Mouse (Mus musculus): ENCODE measurements around the gene Heca. TPM values are rescaled to one million over a fixed set of nuclear protein-coding genes. Genes with fewer than 3 reads are reported as not detected.
A peak's percentile ranks its signal among the peaks of the same experiment; 100 is the strongest.

The Heca gene
- 25.0 and 31.6 TPM in 2 replicates for polyA plus RNA-seq (2012; rRNA removed)

DNA sequence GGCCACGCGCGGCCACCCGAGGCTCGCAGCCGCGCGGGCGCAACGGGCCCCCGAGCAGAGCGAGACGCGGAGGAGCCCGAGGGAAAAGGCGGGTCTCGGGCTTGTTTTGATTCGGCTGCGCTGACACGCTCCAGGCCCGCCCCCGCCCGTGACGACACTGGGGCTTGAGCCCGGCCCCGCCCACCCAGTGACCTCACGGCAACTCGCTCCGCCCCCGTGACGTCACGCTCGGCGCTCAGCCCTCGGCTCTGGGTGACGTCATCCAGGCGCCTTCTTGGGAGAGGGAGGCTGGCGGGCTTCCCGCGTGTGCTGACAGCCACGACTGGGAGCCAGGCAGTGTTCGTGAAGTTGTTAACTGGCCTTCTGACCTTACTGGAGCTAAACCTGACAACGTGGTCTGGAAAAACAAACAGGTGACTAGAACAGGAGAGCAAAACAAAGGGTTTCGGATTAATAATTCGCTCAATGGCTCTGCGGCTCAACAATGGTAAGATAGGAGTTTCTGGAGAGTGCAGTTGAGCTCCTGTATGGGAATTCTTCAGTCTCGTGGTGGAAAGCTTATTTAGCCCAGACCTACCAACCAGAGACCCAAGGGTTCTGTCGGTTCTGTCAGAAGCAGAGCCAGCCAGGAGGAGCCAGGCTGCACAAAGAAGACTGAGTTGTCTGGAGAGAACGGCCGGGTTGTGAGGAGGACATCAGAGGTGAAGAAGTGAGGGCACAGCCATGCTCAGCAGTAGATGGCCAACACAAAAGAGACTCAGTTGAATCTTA, at the start of gene Heca:
TSS of gene Heca (minus strand) at position 108 of the 771 bp plus-strand sequence.
- Histone ChIP-seq H3K4me3 (ENCODE audit: extremely low read depth, insufficient read depth, insufficient read length) (peak within 1 kb of the TSS; percentile 96), H3K27ac (ENCODE audit: insufficient read depth, low read length) (peak within 1 kb of the TSS; percentile 97)
- WGBS: 10% methylated on average over 49 of the region's 50 CpGs

GRCm38 (mm10) chr10:17990576-17990975, 42.7 kb upstream of the Heca start:
- H3K27me3 ChIP-seq (ENCODE audit: control insufficient read depth, insufficient read depth, low read length): no peaks in the 10 kb centered on the region
- no peak overlapping the region for H3K27ac ChIP-seq (ENCODE audit: insufficient read depth, low read length)
- H3K4me3 ChIP-seq (ENCODE audit: extremely low read depth, insufficient read depth, insufficient read length): no peak overlapping the region
- no peak for DNase-seq (ENCODE audit: low read depth in 1 of 2, low spot score in 2 of 2)
- TF ChIP-seq CTCF (IDR thresholded peaks at IDR 0.05; ENCODE audit: extremely low read depth, insufficient read depth, insufficient read length, insufficient replicate concordance) (no peak), POLR2A (IDR thresholded peaks at IDR 0.05; ENCODE audit: low read depth, low read length) (no peak)
- H3K4me1 ChIP-seq (ENCODE audit: control insufficient read depth, insufficient read depth, insufficient read length): peaks cover 3% of the 10 kb centered on the region; the same call in 1 of the 2 replicates
- H3K36me3 ChIP-seq (ENCODE audit: control insufficient read depth, insufficient read depth, low read length): no peaks in the 10 kb centered on the region
- 69% methylated on average over 4 of the region's 4 CpGs for WGBS

More for the DNA sequence above, at the start of gene Heca:
- peaks cover 1% of the 10 kb centered on the region for H3K36me3 ChIP-seq (ENCODE audit: control insufficient read depth, insufficient read depth, low read length)
- DNase-seq (ENCODE audit: low read depth in 1 of 2, low spot score in 2 of 2): peak; percentile 84 to 86
- H3K4me1 ChIP-seq (ENCODE audit: control insufficient read depth, insufficient read depth, insufficient read length): peaks cover 9% of the 10 kb centered on the region; the same call in 1 of the 2 replicates
- TF ChIP-seq POLR2A (IDR thresholded peaks at IDR 0.05; ENCODE audit: low read depth, low read length) (peak; percentile 64), CTCF (IDR thresholded peaks at IDR 0.05; ENCODE audit: extremely low read depth, insufficient read depth, insufficient read length, insufficient replicate concordance) (no peak)
- no peaks in the 10 kb centered on the region for H3K27me3 ChIP-seq (ENCODE audit: control insufficient read depth, insufficient read depth, low read length)

DNA sequence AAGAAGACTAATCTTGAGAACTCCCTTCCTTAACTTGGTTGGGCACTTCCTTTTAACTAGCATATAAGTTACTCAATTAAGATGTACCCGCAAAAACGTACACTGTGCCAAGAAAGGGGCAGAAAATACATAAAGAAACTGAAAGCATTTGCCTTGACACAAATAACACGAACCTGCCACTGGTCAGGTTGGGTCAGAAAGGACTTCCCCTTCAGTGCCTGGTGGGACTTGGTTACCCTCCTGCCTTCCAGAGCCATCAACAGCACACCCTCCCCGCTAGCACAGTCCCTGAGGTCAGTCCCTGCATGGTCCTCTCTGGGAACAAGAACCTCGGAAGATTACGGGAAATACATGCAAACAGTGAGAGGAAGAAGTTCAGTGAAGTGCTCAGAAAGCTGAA, 41.3 kb upstream of the Heca start:
- Histone ChIP-seq H3K4me1 (ENCODE audit: control insufficient read depth, insufficient read depth, insufficient read length) (peaks cover 3% of the 10 kb centered on the region; the same call in 1 of the 2 replicates), H3K4me3 (ENCODE audit: extremely low read depth, insufficient read depth, insufficient read length) (peak overlapping the region; percentile 75), H3K36me3 (ENCODE audit: control insufficient read depth, insufficient read depth, low read length) (no peaks in the 10 kb centered on the region), H3K27me3 (ENCODE audit: control insufficient read depth, insufficient read depth, low read length) (no peaks in the 10 kb centered on the region), H3K27ac (ENCODE audit: insufficient read depth, low read length) (peak overlapping the region; percentile 82)
- TF ChIP-seq POLR2A (IDR thresholded peaks at IDR 0.05; ENCODE audit: low read depth, low read length): no peak
- no peak for TF ChIP-seq CTCF (IDR thresholded peaks at IDR 0.05; ENCODE audit: extremely low read depth, insufficient read depth, insufficient read length, insufficient replicate concordance)
- WGBS: 21% methylated on average over 6 of the region's 6 CpGs
- DNase-seq (ENCODE audit: low read depth in 1 of 2, low spot score in 2 of 2): peak in 1 of 2 experiments; percentile 15

GRCm38 (mm10) chr10:17987823-17988423, 40.1 kb upstream of the Heca start:
- WGBS: 64% methylated on average over 8 of the region's 8 CpGs
- TF ChIP-seq CTCF (IDR thresholded peaks at IDR 0.05; ENCODE audit: extremely low read depth, insufficient read depth, insufficient read length, insufficient replicate concordance) (no peak), POLR2A (IDR thresholded peaks at IDR 0.05; ENCODE audit: low read depth, low read length) (no peak)
- Histone ChIP-seq H3K36me3 (ENCODE audit: control insufficient read depth, insufficient read depth, low read length) (no peaks in the 10 kb centered on the region), H3K4me1 (ENCODE audit: control insufficient read depth, insufficient read depth, insufficient read length) (peaks cover 3% of the 10 kb centered on the region; the same call in 1 of the 2 replicates), H3K4me3 (ENCODE audit: extremely low read depth, insufficient read depth, insufficient read length) (peak overlapping the region; percentile 12; the same call in 1 of the 2 replicates), H3K27me3 (ENCODE audit: control insufficient read depth, insufficient read depth, low read length) (no peaks in the 10 kb centered on the region), H3K27ac (ENCODE audit: insufficient read depth, low read length) (peak overlapping the region; percentile 90)
- peak in 1 of 2 experiments; percentile 18 for DNase-seq (ENCODE audit: low read depth in 1 of 2, low spot score in 2 of 2)

DNA sequence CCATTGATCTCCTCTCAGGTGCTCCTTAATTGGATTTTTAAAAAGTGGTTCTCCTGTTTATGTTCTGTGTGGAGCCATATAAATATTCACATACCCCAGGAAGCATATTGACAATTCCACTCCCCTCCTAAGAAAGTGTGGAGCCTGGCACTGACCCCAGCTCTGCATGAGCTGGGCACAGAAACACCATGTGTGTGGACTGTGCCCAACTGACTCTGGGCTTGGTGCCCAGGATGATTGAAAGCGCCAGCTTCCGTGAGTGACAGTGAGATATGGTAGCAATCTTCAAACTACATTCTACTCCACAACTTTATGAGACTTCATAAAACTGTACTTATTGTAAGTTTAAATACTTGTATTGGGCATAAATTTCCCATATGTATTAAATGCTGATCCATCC, 35.4 kb upstream of the Heca start:
- Histone ChIP-seq H3K27ac (ENCODE audit: insufficient read depth, low read length) (no peak overlapping the region), H3K27me3 (ENCODE audit: control insufficient read depth, insufficient read depth, low read length) (no peaks in the 10 kb centered on the region), H3K4me3 (ENCODE audit: extremely low read depth, insufficient read depth, insufficient read length) (no peak overlapping the region), H3K4me1 (ENCODE audit: control insufficient read depth, insufficient read depth, insufficient read length) (no peaks in the 10 kb centered on the region; the same call in 1 of the 2 replicates), H3K36me3 (ENCODE audit: control insufficient read depth, insufficient read depth, low read length) (no peaks in the 10 kb centered on the region)
- DNase-seq (ENCODE audit: low read depth in 1 of 2, low spot score in 2 of 2): no peak
- TF ChIP-seq POLR2A (IDR thresholded peaks at IDR 0.05; ENCODE audit: low read depth, low read length): no peak
- TF ChIP-seq CTCF (IDR thresholded peaks at IDR 0.05; ENCODE audit: extremely low read depth, insufficient read depth, insufficient read length, insufficient replicate concordance): no peak
- WGBS: 84% methylated on average over 2 of the region's 2 CpGs

GRCm38 (mm10) chr10:17966090-17966489, 18.2 kb upstream of the Heca start:
- no peaks in the 10 kb centered on the region for H3K36me3 ChIP-seq (ENCODE audit: control insufficient read depth, insufficient read depth, low read length)
- no peak for DNase-seq (ENCODE audit: low read depth in 1 of 2, low spot score in 2 of 2)
- no peak overlapping the region for H3K27ac ChIP-seq (ENCODE audit: insufficient read depth, low read length)
- 47% methylated on average over 4 of the region's 4 CpGs for WGBS
- no peak overlapping the region for H3K4me3 ChIP-seq (ENCODE audit: extremely low read depth, insufficient read depth, insufficient read length)
- H3K27me3 ChIP-seq (ENCODE audit: control insufficient read depth, insufficient read depth, low read length): no peaks in the 10 kb centered on the region
- H3K4me1 ChIP-seq (ENCODE audit: control insufficient read depth, insufficient read depth, insufficient read length): no peaks in the 10 kb centered on the region
- TF ChIP-seq POLR2A (IDR thresholded peaks at IDR 0.05; ENCODE audit: low read depth, low read length) (no peak), CTCF (IDR thresholded peaks at IDR 0.05; ENCODE audit: extremely low read depth, insufficient read depth, insufficient read length, insufficient replicate concordance) (no peak)

All from spleen, adult 2 months (tissue).